ENCODE assay signal across 16 mouse cellular contexts in the genomic region with DNA sequence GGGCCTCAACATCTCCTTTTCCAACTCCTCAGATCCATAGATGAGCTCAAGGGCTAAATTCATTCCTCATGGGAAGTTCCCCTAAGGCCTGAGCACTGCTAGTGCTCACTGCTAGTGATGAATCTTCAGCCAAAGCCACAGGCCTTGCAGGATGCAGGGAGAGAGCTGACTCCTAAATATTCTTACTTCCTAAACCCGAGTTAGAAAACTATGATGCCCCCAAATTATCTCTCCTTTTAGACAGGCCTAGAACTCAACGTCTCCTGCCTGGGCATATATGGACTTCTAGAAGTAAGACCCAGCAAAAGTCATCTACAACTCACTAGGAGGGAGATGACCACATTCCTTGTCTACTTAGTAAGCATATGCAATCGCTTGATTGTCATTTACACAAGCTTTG. TPM values are rescaled to one million over a fixed set of nuclear protein-coding genes. Genes with fewer than 3 reads are reported as not detected.
DNase-seq lines count a peak whose midpoint lies in the region; ATAC-seq and TF ChIP-seq lines count a peak whose summit lies in the region.
"Had no signal": no experiment of that assay in that cellular context is flagged by ENCODE, and none has a peak within 500 bp of the region (broad histone marks: within the 10 kb centered on the region; RNA-seq: fewer than 3 reads in every experiment).

No protein-coding gene starts in this region.

- H3K79me2 ChIP-seq in heart, adult 2 months (replicated peaks; ENCODE audit: control insufficient read depth, insufficient read depth, low read length): no peaks in the 10 kb centered on the region

- WGBS in heart, embryonic 12.5 days: 23% methylated on average over 3 of the region's 3 CpGs
- 40% methylated on average over 3 of the region's 3 CpGs for WGBS in heart, adult 2 months
- 33% methylated on average over 3 of the region's 3 CpGs for WGBS in lung, embryonic 14.5 days
- 37% methylated on average over 3 of the region's 3 CpGs for WGBS in stomach, embryonic 16.5 days

- H3K27ac ChIP-seq in heart, embryonic 12.5 days (ENCODE audit: poor library complexity, severe bottlenecking): no peak overlapping the region
- H3K27ac ChIP-seq in heart, adult 2 months: no peak overlapping the region
- peak overlapping the region; percentile 36; the same call in 1 of the 2 replicates for H3K27ac ChIP-seq in lung, embryonic 14.5 days (ENCODE audit: low read depth)
- H3K27ac ChIP-seq in embryonic fibroblast, embryonic 13.5 days (ENCODE audit: insufficient read depth, low read length): peak overlapping the region; percentile 89
- no peak overlapping the region for H3K27ac ChIP-seq in stomach, embryonic 16.5 days (ENCODE audit: low read length)

- no peak for TF ChIP-seq CTCF in heart, adult 2 months (IDR thresholded peaks at IDR 0.05)
- TF ChIP-seq CTCF in lung, embryonic 14.5 days (IDR thresholded peaks at IDR 0.05; ENCODE audit: low read depth): no peak
- TF ChIP-seq CTCF in embryonic fibroblast, embryonic 13.5 days (IDR thresholded peaks at IDR 0.05; ENCODE audit: borderline replicate concordance, insufficient read depth, low read length): no peak

- H3K27me3 ChIP-seq in heart, embryonic 12.5 days (replicated peaks): no peaks in the 10 kb centered on the region
- H3K27me3 ChIP-seq in heart, adult 2 months (ENCODE audit: control insufficient read depth, insufficient read depth, low read length): no peaks in the 10 kb centered on the region
- no peaks in the 10 kb centered on the region for H3K27me3 ChIP-seq in lung, embryonic 14.5 days (ENCODE audit: insufficient read depth, low read length)
- no peaks in the 10 kb centered on the region for H3K27me3 ChIP-seq in stomach, embryonic 16.5 days (ENCODE audit: control insufficient read depth, insufficient read depth, low read length)

- H3K9ac ChIP-seq in heart, embryonic 12.5 days: 0 out of 2 replicates have a peak overlapping the region, but pooled peaks have one; percentile 48
- H3K9ac ChIP-seq in heart, adult 2 months (ENCODE audit: low read depth, low read length): no peak overlapping the region
- no peak overlapping the region for H3K9ac ChIP-seq in lung, embryonic 14.5 days
- H3K9ac ChIP-seq in stomach, embryonic 16.5 days (ENCODE audit: low read length): peak overlapping the region; percentile 55

- intact Hi-C loops in heart, adult 2 months (cut with DNase I): no loop called here

- no peak for ATAC-seq in heart, embryonic 12.5 days (ENCODE audit: insufficient number of reproducible peaks, low FRiP score)
- ATAC-seq in lung, embryonic 14.5 days (ENCODE audit: insufficient read depth): no peak
- no peak for ATAC-seq in stomach, embryonic 16.5 days (ENCODE audit: insufficient read depth, low FRiP score)
- ATAC-seq: CD4-positive, CD25-positive, alpha-beta regulatory T cell, adult 4 months had no signal

- 0 out of 2 replicates have a peak, but pooled peaks cover 3% of the 10 kb centered on the region for H3K36me3 ChIP-seq in heart, embryonic 12.5 days
- no peaks in the 10 kb centered on the region for H3K36me3 ChIP-seq in heart, adult 2 months (ENCODE audit: control insufficient read depth, insufficient read depth, low read length)
- no peaks in the 10 kb centered on the region for H3K36me3 ChIP-seq in lung, embryonic 14.5 days (ENCODE audit: insufficient read depth)
- H3K36me3 ChIP-seq in stomach, embryonic 16.5 days (ENCODE audit: control insufficient read depth, insufficient read depth, low read length): no peaks in the 10 kb centered on the region

- TF ChIP-seq EP300 in heart, adult 2 months (IDR thresholded peaks at IDR 0.05; ENCODE audit: insufficient read depth, low read depth, low read length): no peak

- peak overlapping the region; percentile 79 for H3K4me2 ChIP-seq in heart, embryonic 12.5 days
- H3K4me2 ChIP-seq in lung, embryonic 14.5 days: peak overlapping the region; percentile 80
- H3K4me2 ChIP-seq in stomach, embryonic 16.5 days (ENCODE audit: low read depth, low read length): peak overlapping the region; percentile 63

- H3K4me1 ChIP-seq in heart, embryonic 12.5 days (replicated peaks): peaks cover 16% of the 10 kb centered on the region
- no peaks in the 10 kb centered on the region; the same call in none of the 2 replicates for H3K4me1 ChIP-seq in heart, adult 2 months (ENCODE audit: control insufficient read depth, insufficient read depth, low read length)
- 0 out of 2 replicates have a peak, but pooled peaks cover 4% of the 10 kb centered on the region for H3K4me1 ChIP-seq in lung, embryonic 14.5 days (ENCODE audit: insufficient read depth)
- peaks cover 4% of the 10 kb centered on the region; the same call in 1 of the 2 replicates for H3K4me1 ChIP-seq in embryonic fibroblast, embryonic 13.5 days (ENCODE audit: control insufficient read depth, insufficient read depth, low read length)
- H3K4me1 ChIP-seq in stomach, embryonic 16.5 days (ENCODE audit: control insufficient read depth, insufficient read depth, low read length): no peaks in the 10 kb centered on the region

- DNase-seq in heart, adult 2 months: no peak
- no peak for DNase-seq in lung, embryonic 14.5 days
- DNase-seq in lung, postnatal 25 days (ENCODE audit: low spot score): no peak
- no peak for DNase-seq in right cerebral cortex, postnatal 10 days (ENCODE audit: low spot score in 2 of 2)
- no peak for DNase-seq in ovary, postnatal 10 days (ENCODE audit: low spot score)
- DNase-seq: cerebellum, postnatal 25 days; gastrocnemius, postnatal 14 days; thymus, postnatal 36 days had no signal

- peak overlapping the region; percentile 69 for H3K4me3 ChIP-seq in heart, embryonic 12.5 days
- H3K4me3 ChIP-seq in heart, adult 2 months: no peak overlapping the region
- H3K4me3 ChIP-seq in lung, embryonic 14.5 days (ENCODE audit: low read depth, low read length): peak overlapping the region; percentile 69
- peak overlapping the region; percentile 79 for H3K4me3 ChIP-seq in embryonic fibroblast, embryonic 13.5 days (ENCODE audit: insufficient read depth, low read length)
- H3K4me3 ChIP-seq in stomach, embryonic 16.5 days (replicated peaks; ENCODE audit: low read length): peak overlapping the region; percentile 82

- TF ChIP-seq POLR2A in heart, adult 2 months (IDR thresholded peaks at IDR 0.05; ENCODE audit: insufficient read depth, low read depth, low read length): no peak
- TF ChIP-seq POLR2A in embryonic fibroblast, embryonic 13.5 days (IDR thresholded peaks at IDR 0.05; ENCODE audit: low read depth, low read length): 0 out of 2 replicates have a peak, but pooled peaks have one; percentile 27

- H3K9me3 ChIP-seq in heart, embryonic 12.5 days (replicated peaks): no peaks in the 10 kb centered on the region
- no peaks in the 10 kb centered on the region for H3K9me3 ChIP-seq in lung, embryonic 14.5 days (ENCODE audit: low read depth, low read length)
- no peaks in the 10 kb centered on the region for H3K9me3 ChIP-seq in stomach, embryonic 16.5 days (replicated peaks; ENCODE audit: control insufficient read depth, low read length)

RNA-seq across cellular contexts. Expression of gene 9130008F23Rik, which starts 2.6 kb away (rescaled TPM):
- 3.4 and 4.5 TPM in 2 replicates for polyA plus RNA-seq in heart, embryonic 12.5 days (2016; fragmentation: Nextera tagmentation; extraction: Ambion mirVana)
- under 1 TPM; 0.30 to 0.65 TPM for total RNA-seq in heart, adult 2 months (2021)
- polyA plus RNA-seq in heart, adult 2 months (2012; rRNA removed): 0.97 and 1.1 TPM in 2 replicates
- 3.0 and 3.4 TPM in 2 replicates for polyA plus RNA-seq in lung, embryonic 14.5 days (2014; fragmentation: Nextera tagmentation; extraction: Ambion mirVana)
- 6.2 and 8.0 TPM in 2 replicates for polyA plus RNA-seq in embryonic fibroblast, embryonic 13.5 days (2011; ENCODE audit: insufficient read length, low read depth, missing spikeins)
- polyA plus RNA-seq in stomach, embryonic 16.5 days (2015; fragmentation: Nextera tagmentation; extraction: Ambion mirVana): 6.6 and 6.9 TPM in 2 replicates

RNA-seq across cellular contexts. Expression of gene Glyatl3, which starts 36.4 kb away (rescaled TPM):
- polyA plus RNA-seq in heart, embryonic 12.5 days (2016; fragmentation: Nextera tagmentation; extraction: Ambion mirVana): not detected in 2 replicates
- total RNA-seq in heart, adult 2 months (2021): not detected
- not detected in 2 replicates for polyA plus RNA-seq in heart, adult 2 months (2012; rRNA removed)
- not detected in 2 replicates for polyA plus RNA-seq in lung, embryonic 14.5 days (2014; fragmentation: Nextera tagmentation; extraction: Ambion mirVana)
- polyA plus RNA-seq in embryonic fibroblast, embryonic 13.5 days (2011; ENCODE audit: insufficient read length, low read depth, missing spikeins): not detected in 2 replicates
- not detected in 2 replicates for polyA plus RNA-seq in stomach, embryonic 16.5 days (2015; fragmentation: Nextera tagmentation; extraction: Ambion mirVana)
- total RNA-seq: gastrocnemius, postnatal 14 days; layer of hippocampus, postnatal 14 days; midbrain, postnatal 0 days had no signal
- polyA plus RNA-seq: brain, embryonic 14.5 days; CD4-positive, CD25-positive, alpha-beta regulatory T cell, adult 4 months; liver, embryonic 16.5 days; midbrain, postnatal 0 days had no signal

RNA-seq across cellular contexts. Expression of gene Mut, which starts 56.7 kb away (rescaled TPM):
- 40.4 and 43.6 TPM in 2 replicates for polyA plus RNA-seq in heart, embryonic 12.5 days (2016; fragmentation: Nextera tagmentation; extraction: Ambion mirVana)
- total RNA-seq in heart, adult 2 months (2021): 100 to 1,000 TPM; 146 to 171 TPM
- 30.8 and 56.6 TPM in 2 replicates for polyA plus RNA-seq in heart, adult 2 months (2012; rRNA removed)
- polyA plus RNA-seq in lung, embryonic 14.5 days (2014; fragmentation: Nextera tagmentation; extraction: Ambion mirVana): 38.3 and 38.5 TPM in 2 replicates
- polyA plus RNA-seq in embryonic fibroblast, embryonic 13.5 days (2011; ENCODE audit: insufficient read length, low read depth, missing spikeins): 25.9 and 27.8 TPM in 2 replicates
- polyA plus RNA-seq in stomach, embryonic 16.5 days (2015; fragmentation: Nextera tagmentation; extraction: Ambion mirVana): 42.8 and 44.7 TPM in 2 replicates

RNA-seq across cellular contexts. Expression of gene Cenpq, which starts 57.1 kb away (rescaled TPM):
- polyA plus RNA-seq in heart, embryonic 12.5 days (2016; fragmentation: Nextera tagmentation; extraction: Ambion mirVana): 17.0 and 20.2 TPM in 2 replicates
- total RNA-seq in heart, adult 2 months (2021): 1 to 10 TPM; 5.4 to 7.3 TPM
- polyA plus RNA-seq in heart, adult 2 months (2012; rRNA removed): 1.5 and 2.3 TPM in 2 replicates
- 33.3 and 35.6 TPM in 2 replicates for polyA plus RNA-seq in lung, embryonic 14.5 days (2014; fragmentation: Nextera tagmentation; extraction: Ambion mirVana)
- 11.6 and 20.8 TPM in 2 replicates for polyA plus RNA-seq in embryonic fibroblast, embryonic 13.5 days (2011; ENCODE audit: insufficient read length, low read depth, missing spikeins)
- 18.6 TPM in 2 replicates for polyA plus RNA-seq in stomach, embryonic 16.5 days (2015; fragmentation: Nextera tagmentation; extraction: Ambion mirVana)

Comparison
In these comparisons a context has a peak if more than half of its experiments do, and no peak if none do; other contexts are left out.
1. H3K9ac ChIP-seq: peak in heart, embryonic 12.5 days (single experiment) and stomach, embryonic 16.5 days (single experiment); none in heart, adult 2 months (single experiment) and lung, embryonic 14.5 days (single experiment).
2. H3K27ac ChIP-seq: peak in lung, embryonic 14.5 days (single experiment) and embryonic fibroblast, embryonic 13.5 days (single experiment); none in heart, embryonic 12.5 days (single experiment), heart, adult 2 months (single experiment) and stomach, embryonic 16.5 days (single experiment).
3. Peak in every context shown above with its lines, with median percentiles within 50 percentile points of each other: H3K4me2 ChIP-seq.